Mouse (Mus musculus) liver, embryonic 14.5 days (tissue): ENCODE data around the gene Bspry.

Experiments
- CTCF ChIP-seq: IDR thresholded peaks from 2 replicates; pipeline ENCODE4 v1.5.1; 2016; ENCODE audit warnings: antibody characterized with exemption, low read depth, control low read depth
- EP300 ChIP-seq: IDR thresholded peaks from 2 replicates; pipeline ENCODE4 v1.6.1; 2016; ENCODE audit warnings: antibody characterized with exemption, low read depth

- no peak for TF ChIP-seq CTCF
- no peak for TF ChIP-seq EP300
Observed at GRCm38 (mm10) chr4:62430678-62431077, 49.2 kb upstream of the Bspry start.
